Mouse (Mus musculus) forebrain, embryonic 12.5 days (tissue): ENCODE data around the gene Gpsm3. TPM values are rescaled to one million over a fixed set of nuclear protein-coding genes. Genes with fewer than 3 reads are reported as not detected.

Source experiments
- ATAC-seq: fragments of 200-750 bp; cut with Nextera tagmentation; 2 replicates; pipeline ENCODE4 v1.8.0; 2017; ENCODE audit warnings: moderate TSS enrichment; ENCODE audit not compliant: low FRiP score
- H3K27ac ChIP-seq: fragments of 300-500 bp; sonication (generic); 2 replicates; pipeline ENCODE4 v1.5.1; 2016; ENCODE audit warnings: mild to moderate bottlenecking
- H3K27me3 ChIP-seq: fragments of 300-500 bp; sonication (generic); 2 replicates; pipeline ENCODE4 v1.6.1; 2016; ENCODE audit warnings: mild to moderate bottlenecking
- H3K36me3 ChIP-seq: fragments of 300-500 bp; sonication (generic); replicated peaks from 2 replicates; pipeline ENCODE4 v1.6.1; 2016; ENCODE audit warnings: mild to moderate bottlenecking
- H3K4me1 ChIP-seq: fragments of 300-500 bp; sonication (generic); 2 replicates; pipeline ENCODE4 v1.6.1; 2016
- H3K4me2 ChIP-seq: fragments of 300-500 bp; sonication (generic); 2 replicates; pipeline ENCODE4 v1.6.1; 2016; ENCODE audit warnings: mild to moderate bottlenecking, moderate library complexity
- H3K4me3 ChIP-seq: fragments of 300-500 bp; sonication (generic); replicated peaks from 2 replicates; pipeline ENCODE4 v1.5.1; 2016; ENCODE audit warnings: mild to moderate bottlenecking
- H3K9ac ChIP-seq: fragments of 300-500 bp; sonication (generic); 2 replicates; pipeline ENCODE4 v1.6.1; 2016; ENCODE audit warnings: mild to moderate bottlenecking
- H3K9me3 ChIP-seq: fragments of 300-500 bp; sonication (generic); 2 replicates; pipeline ENCODE4 v1.6.1; 2016
- WGBS: fragments of 180-500 bp; shearing (Covaris S2); methylation state at CpG from one replicate; pipeline ENCODE4 v1.1.7; 2016; 5-methylcytosine and 5-hydroxymethylcytosine counted together
- polyA plus RNA-seq: library from polyadenylated mRNA; unstranded; fragments of >200 nt; fragmentation: Nextera tagmentation; extraction: Ambion mirVana; gene quantifications from 2 replicates; pipeline ENCODE4 v1.2.1, GENCODE M21; 2016

The Gpsm3 gene
- polyA plus RNA-seq, 1 experiment from 2014 or later = 2.7 TPM

DNA sequence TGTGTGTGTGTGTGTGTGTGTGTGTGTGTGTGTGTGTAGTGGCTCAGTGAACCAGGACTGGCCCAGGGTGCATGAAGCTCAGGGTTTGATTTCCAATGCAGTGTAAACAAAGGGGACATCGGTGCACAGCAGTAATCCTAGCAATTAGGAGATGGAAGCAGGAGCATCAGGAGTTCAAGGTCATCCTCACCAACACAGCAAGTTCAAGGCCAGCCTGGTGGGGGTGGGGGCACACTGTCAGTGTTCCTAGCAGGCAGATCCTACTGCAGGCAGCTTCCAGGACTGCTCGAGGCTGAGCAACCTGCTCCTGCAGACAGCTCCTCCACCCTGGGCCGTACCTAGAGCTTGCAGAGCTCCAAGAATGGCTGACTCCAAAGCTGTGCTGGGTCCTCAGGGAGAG lies 27.0 kb upstream of the Gpsm3 start:
- Histone ChIP-seq H3K27me3 (peaks cover 4% of the 10 kb centered on the region; the same call in 1 of the 2 replicates), H3K9me3 (no peaks in the 10 kb centered on the region), H3K27ac (no peak overlapping the region), H3K4me2 (no peak overlapping the region), H3K9ac (no peak overlapping the region), H3K4me1 (no peaks in the 10 kb centered on the region), H3K4me3 (no peak overlapping the region), H3K36me3 (no peaks in the 10 kb centered on the region)
- WGBS = 75% methylated on average over 3 of the region's 3 CpGs
- ATAC-seq = no peak

- H3K27me3 ChIP-seq = peaks cover 8% of the 10 kb centered on the region
- no peak overlapping the region for H3K4me2 ChIP-seq
- no peak overlapping the region for H3K27ac ChIP-seq
- no peak overlapping the region for H3K9ac ChIP-seq
- H3K4me1 ChIP-seq = no peaks in the 10 kb centered on the region
- ATAC-seq = no peak
- H3K9me3 ChIP-seq = no peaks in the 10 kb centered on the region
- 84% methylated on average over 11 of the region's 11 CpGs for WGBS
- H3K4me3 ChIP-seq = no peak overlapping the region
- no peaks in the 10 kb centered on the region for H3K36me3 ChIP-seq
Observed at GRCm38 (mm10) chr17:34563354-34563753, 26.3 kb upstream of the Gpsm3 start.

- Histone ChIP-seq H3K9ac (no peak within 1 kb of the TSS), H3K9me3 (no peaks in the 10 kb centered on the region), H3K4me1 (no peaks in the 10 kb centered on the region), H3K36me3 (no peaks in the 10 kb centered on the region), H3K4me2 (0 out of 2 replicates have a peak within 1 kb of the TSS, but pooled peaks have one; percentile 1), H3K27ac (0 out of 2 replicates have a peak within 1 kb of the TSS, but pooled peaks have one; percentile 36), H3K4me3 (no peak within 1 kb of the TSS), H3K27me3 (peaks cover 10% of the 10 kb centered on the region)
- no peak for ATAC-seq
- 22% methylated on average over 5 of the region's 6 CpGs for WGBS
Observed at GRCm38 (mm10) chr17:34564003-34564421, 25.6 kb upstream of the Gpsm3 start, which contains the start of gene Notch4. Notch4 (plus strand) TSS chr17:34564268.

DNA sequence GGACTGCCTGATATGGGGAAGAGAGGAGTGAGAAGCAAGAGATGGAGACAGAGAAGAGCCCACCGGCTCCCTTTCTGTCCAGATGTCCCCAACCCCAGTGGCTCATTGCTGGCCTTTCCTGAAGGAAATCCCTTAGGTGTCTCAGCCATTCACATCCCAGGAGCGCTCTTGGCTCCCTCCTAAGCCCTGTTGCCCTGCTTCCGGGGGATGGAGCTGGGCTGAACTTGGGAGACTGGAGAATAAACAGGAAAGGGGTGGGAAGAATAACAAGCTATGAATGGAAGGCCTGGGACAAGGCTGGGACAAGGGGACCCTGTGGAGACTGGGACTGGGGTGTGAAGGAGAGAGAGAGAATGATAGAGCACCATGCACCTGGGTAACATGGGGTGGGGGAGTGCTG lies 24.8 kb upstream of the Gpsm3 start:
- H3K9ac ChIP-seq = no peak overlapping the region
- whole genome bisulfite sequencing = 54% methylated on average over 3 of the region's 3 CpGs
- no peaks in the 10 kb centered on the region for H3K9me3 ChIP-seq
- no peak for ATAC-seq
- no peaks in the 10 kb centered on the region for H3K36me3 ChIP-seq
- H3K4me3 ChIP-seq = no peak overlapping the region
- 0 out of 2 replicates have a peak overlapping the region, but pooled peaks have one; percentile 36 for H3K27ac ChIP-seq
- H3K27me3 ChIP-seq = peaks cover 10% of the 10 kb centered on the region
- no peak overlapping the region for H3K4me2 ChIP-seq
- H3K4me1 ChIP-seq = no peaks in the 10 kb centered on the region

- H3K9me3 ChIP-seq = no peaks in the 10 kb centered on the region
- H3K4me3 ChIP-seq = no peak overlapping the region
- no peaks in the 10 kb centered on the region; the same call in 1 of the 2 replicates for H3K4me1 ChIP-seq
- H3K27ac ChIP-seq = no peak overlapping the region
- H3K9ac ChIP-seq = no peak overlapping the region
- H3K4me2 ChIP-seq = no peak overlapping the region
- WGBS = 75% methylated on average over 9 of the region's 9 CpGs
- no peaks in the 10 kb centered on the region for H3K36me3 ChIP-seq
- peaks cover 14% of the 10 kb centered on the region for H3K27me3 ChIP-seq
- ATAC-seq = no peak
Observed at GRCm38 (mm10) chr17:34567311-34567710, 22.3 kb upstream of the Gpsm3 start.

GRCm38 (mm10) chr17:34568421-34568820 lies 21.2 kb upstream of the Gpsm3 start:
- 81% methylated on average over 13 of the region's 13 CpGs for WGBS
- H3K4me1 ChIP-seq = no peaks in the 10 kb centered on the region; the same call in 1 of the 2 replicates
- peaks cover 14% of the 10 kb centered on the region for H3K27me3 ChIP-seq
- no peak overlapping the region for H3K9ac ChIP-seq
- no peak overlapping the region for H3K4me2 ChIP-seq
- ATAC-seq = no peak
- no peak overlapping the region for H3K4me3 ChIP-seq
- H3K27ac ChIP-seq = no peak overlapping the region
- no peaks in the 10 kb centered on the region for H3K9me3 ChIP-seq
- H3K36me3 ChIP-seq = no peaks in the 10 kb centered on the region

DNA sequence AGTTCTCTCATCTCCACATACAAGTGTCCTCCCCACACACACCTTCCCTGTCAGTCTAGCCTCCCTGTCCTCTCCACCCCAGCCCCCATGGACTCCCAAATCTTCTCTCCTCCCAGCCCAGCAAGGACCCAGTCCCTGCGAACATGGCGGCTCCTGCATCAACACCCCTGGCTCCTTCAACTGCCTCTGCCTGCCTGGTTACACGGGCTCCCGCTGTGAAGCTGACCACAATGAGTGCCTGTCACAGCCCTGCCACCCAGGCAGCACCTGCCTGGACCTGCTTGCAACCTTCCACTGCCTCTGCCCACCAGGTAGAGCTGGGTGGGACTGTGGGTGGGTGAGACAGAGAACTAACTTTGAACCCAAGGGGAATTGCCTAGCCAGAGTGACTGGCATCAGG lies 19.7 kb upstream of the Gpsm3 start:
- ATAC-seq = no peak
- Histone ChIP-seq H3K9me3 (no peaks in the 10 kb centered on the region), H3K36me3 (no peaks in the 10 kb centered on the region), H3K4me3 (no peak overlapping the region), H3K4me2 (no peak overlapping the region), H3K9ac (no peak overlapping the region), H3K4me1 (no peaks in the 10 kb centered on the region; the same call in 1 of the 2 replicates), H3K27ac (no peak overlapping the region), H3K27me3 (peaks cover 14% of the 10 kb centered on the region)
- WGBS = 77% methylated on average over 4 of the region's 4 CpGs

DNA sequence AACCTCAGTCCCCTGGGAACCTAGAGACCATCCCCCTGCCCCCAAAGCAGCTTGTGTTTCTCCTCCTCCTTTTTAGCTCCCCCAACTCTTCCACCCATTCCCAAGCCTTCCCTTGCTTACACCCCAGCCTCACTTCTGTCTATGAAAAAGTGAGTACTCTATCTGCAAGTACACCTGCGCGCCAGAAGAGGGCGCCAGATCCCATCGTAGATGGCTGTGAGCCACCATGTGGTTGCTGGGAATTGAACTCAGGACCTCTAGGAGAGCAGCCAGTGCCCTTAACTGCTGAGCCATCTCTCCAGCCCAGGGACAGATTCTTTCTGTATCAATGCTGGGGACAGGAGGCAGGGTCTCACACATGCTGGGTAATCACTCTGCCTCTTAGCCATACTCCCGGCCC lies 17.7 kb upstream of the Gpsm3 start:
- H3K27ac ChIP-seq = no peak overlapping the region
- peaks cover 14% of the 10 kb centered on the region for H3K27me3 ChIP-seq
- H3K9ac ChIP-seq = no peak overlapping the region
- H3K4me1 ChIP-seq = no peaks in the 10 kb centered on the region; the same call in 1 of the 2 replicates
- H3K4me3 ChIP-seq = no peak overlapping the region
- no peak for ATAC-seq
- H3K9me3 ChIP-seq = no peaks in the 10 kb centered on the region
- H3K4me2 ChIP-seq = no peak overlapping the region
- no peaks in the 10 kb centered on the region for H3K36me3 ChIP-seq
- WGBS = 9% methylated on average over 5 of the region's 5 CpGs

- H3K27ac ChIP-seq = no peak overlapping the region
- H3K4me3 ChIP-seq = no peak overlapping the region
- ATAC-seq = no peak
- no peaks in the 10 kb centered on the region for H3K9me3 ChIP-seq
- H3K4me1 ChIP-seq = no peaks in the 10 kb centered on the region; the same call in 1 of the 2 replicates
- H3K27me3 ChIP-seq = peaks cover 13% of the 10 kb centered on the region
- no peaks in the 10 kb centered on the region for H3K36me3 ChIP-seq
- H3K4me2 ChIP-seq = no peak overlapping the region
- WGBS = 5% methylated on average over 15 of the region's 15 CpGs
- H3K9ac ChIP-seq = no peak overlapping the region
Observed at GRCm38 (mm10) chr17:34572361-34572760, 17.2 kb upstream of the Gpsm3 start.

GRCm38 (mm10) chr17:34576577-34576976 lies 13.0 kb upstream of the Gpsm3 start:
- ATAC-seq = no peak
- no peaks in the 10 kb centered on the region for H3K36me3 ChIP-seq
- no peak overlapping the region for H3K4me2 ChIP-seq
- H3K9me3 ChIP-seq = no peaks in the 10 kb centered on the region
- no peak overlapping the region for H3K9ac ChIP-seq
- no peak overlapping the region for H3K4me3 ChIP-seq
- no peaks in the 10 kb centered on the region; the same call in 1 of the 2 replicates for H3K4me1 ChIP-seq
- H3K27ac ChIP-seq = no peak overlapping the region
- WGBS = 68% methylated on average over 5 of the region's 5 CpGs
- H3K27me3 ChIP-seq = no peaks in the 10 kb centered on the region

- no peaks in the 10 kb centered on the region for H3K27me3 ChIP-seq
- H3K4me1 ChIP-seq = no peaks in the 10 kb centered on the region
- no peak overlapping the region for H3K27ac ChIP-seq
- no peak overlapping the region for H3K9ac ChIP-seq
- no peak for ATAC-seq
- H3K4me3 ChIP-seq = no peak overlapping the region
- no peaks in the 10 kb centered on the region for H3K9me3 ChIP-seq
- H3K4me2 ChIP-seq = no peak overlapping the region
- no peaks in the 10 kb centered on the region for H3K36me3 ChIP-seq
- WGBS = 88% methylated on average over 3 of the region's 3 CpGs
Observed at GRCm38 (mm10) chr17:34578070-34578469, 11.5 kb upstream of the Gpsm3 start.

DNA sequence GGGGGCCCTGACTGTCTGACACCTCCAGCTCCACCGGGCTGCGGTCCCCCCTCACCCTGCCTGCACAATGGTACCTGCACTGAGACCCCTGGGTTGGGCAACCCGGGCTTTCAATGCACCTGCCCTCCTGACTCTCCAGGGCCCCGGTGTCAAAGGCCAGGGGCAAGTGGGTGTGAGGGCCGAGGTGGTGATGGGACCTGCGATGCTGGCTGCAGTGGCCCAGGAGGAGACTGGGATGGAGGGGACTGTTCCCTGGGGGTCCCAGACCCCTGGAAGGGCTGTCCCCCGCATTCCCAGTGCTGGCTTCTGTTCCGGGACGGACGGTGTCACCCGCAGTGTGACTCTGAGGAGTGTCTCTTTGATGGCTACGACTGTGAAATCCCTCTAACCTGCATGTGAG lies 7.1 kb upstream of the Gpsm3 start:
- H3K4me3 ChIP-seq = no peak overlapping the region
- H3K4me2 ChIP-seq = no peak overlapping the region
- no peaks in the 10 kb centered on the region for H3K9me3 ChIP-seq
- H3K4me1 ChIP-seq = peaks cover 12% of the 10 kb centered on the region
- ATAC-seq = no peak
- H3K27me3 ChIP-seq = no peaks in the 10 kb centered on the region
- WGBS = 87% methylated on average over 12 of the region's 12 CpGs
- no peak overlapping the region for H3K9ac ChIP-seq
- H3K27ac ChIP-seq = no peak overlapping the region
- no peaks in the 10 kb centered on the region for H3K36me3 ChIP-seq

DNA sequence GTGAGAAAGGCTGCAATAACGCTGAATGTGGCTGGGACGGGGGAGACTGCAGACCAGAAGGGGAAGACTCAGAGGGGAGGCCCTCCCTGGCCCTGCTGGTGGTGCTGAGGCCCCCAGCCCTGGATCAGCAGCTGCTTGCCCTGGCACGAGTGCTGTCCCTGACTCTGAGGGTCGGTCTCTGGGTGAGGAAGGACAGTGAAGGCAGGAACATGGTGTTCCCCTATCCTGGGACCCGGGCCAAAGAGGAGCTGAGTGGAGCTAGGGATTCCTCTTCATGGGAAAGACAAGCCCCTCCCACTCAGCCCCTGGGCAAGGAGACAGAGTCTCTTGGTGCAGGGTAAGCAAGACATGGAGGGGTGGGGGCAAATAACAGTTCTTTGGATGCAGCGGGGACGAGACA lies 6.2 kb upstream of the Gpsm3 start:
- Histone ChIP-seq H3K27me3 (no peaks in the 10 kb centered on the region), H3K36me3 (no peaks in the 10 kb centered on the region), H3K4me1 (peaks cover 18% of the 10 kb centered on the region), H3K4me2 (no peak overlapping the region), H3K9me3 (no peaks in the 10 kb centered on the region), H3K27ac (no peak overlapping the region), H3K4me3 (no peak overlapping the region), H3K9ac (no peak overlapping the region)
- ATAC-seq = no peak
- 71% methylated on average over 7 of the region's 7 CpGs for WGBS
